Mouse (Mus musculus) cortical plate, adult 2 months (tissue): ENCODE measurements around the gene Uqcc3.

Experiments used
- CTCF ChIP-seq: fragments of 200-500 bp; IDR thresholded peaks from 2 replicates; pipeline ENCODE4 v1.5.1; 2011; ENCODE audit warnings: mild to moderate bottlenecking, control low read depth, low read length; ENCODE audit not compliant: insufficient read depth; ENCODE audit errors: extremely low read depth
- POLR2A ChIP-seq: fragments of 200-500 bp; IDR thresholded peaks from 2 replicates; pipeline ENCODE4 v1.6.1; 2011; ENCODE audit warnings: mild to moderate bottlenecking, low read length, control low read depth; ENCODE audit not compliant: insufficient read depth; ENCODE audit errors: extremely low read depth

GRCm38 (mm10) chr19:8920073-8920736 lies 39.5 kb upstream of the Uqcc3 start, which contains the start of gene B3gat3:
- TF ChIP-seq CTCF (no peak), POLR2A (peak; percentile 93)
